Mouse (Mus musculus): ENCODE data around the gene Rpl12. TPM values are rescaled to one million over a fixed set of nuclear protein-coding genes. Genes with fewer than 3 reads are reported as not detected.

Rpl12 gene
- polyA plus RNA-seq (2017; shearing (Covaris generic)): 37.4 TPM

DNA sequence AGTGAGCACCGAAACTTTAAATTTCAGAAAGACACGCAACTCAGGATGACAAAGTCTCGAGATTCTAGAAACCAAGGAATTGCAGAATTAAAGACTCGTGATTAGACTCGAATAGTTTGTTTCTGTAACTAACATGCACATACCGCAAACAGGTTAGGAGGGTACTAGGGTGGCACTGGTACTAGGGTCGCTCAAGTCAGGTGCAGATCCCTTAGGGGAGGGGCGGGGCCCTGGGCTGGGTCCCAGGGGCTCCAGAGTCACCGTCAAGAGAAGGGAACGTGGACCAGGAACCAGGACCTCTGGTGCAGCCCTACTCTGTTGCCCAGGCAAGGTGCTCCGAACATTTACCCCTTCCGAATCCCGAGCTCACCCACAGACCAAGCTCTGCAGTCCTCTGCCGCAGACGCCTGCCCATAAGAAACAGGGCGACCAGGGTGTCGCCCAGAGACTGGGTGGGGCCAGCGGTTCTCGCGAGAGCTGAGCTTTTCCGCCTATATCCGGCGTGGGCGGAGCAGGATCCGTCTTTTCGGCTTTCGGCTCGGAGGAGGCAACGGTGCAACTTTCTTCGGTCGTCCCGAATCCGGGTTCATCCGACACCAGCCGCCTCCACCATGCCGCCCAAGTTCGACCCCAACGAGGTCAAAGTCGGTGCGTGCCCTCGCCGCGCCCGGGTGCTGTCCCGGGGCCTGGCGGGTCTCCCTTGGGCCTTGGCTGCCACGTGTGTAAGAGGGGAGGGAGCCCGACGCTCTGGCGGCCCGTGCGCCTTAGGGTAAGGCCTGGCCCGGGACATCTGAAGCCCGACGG is at the start of gene Rpl12, which contains the start of gene Lrsam1:
Rpl12 (plus strand) TSS at position 368 of the 804 bp plus-strand sequence.
Lrsam1 (minus strand) TSS at position 423 of the 804 bp plus-strand sequence.

DNA sequence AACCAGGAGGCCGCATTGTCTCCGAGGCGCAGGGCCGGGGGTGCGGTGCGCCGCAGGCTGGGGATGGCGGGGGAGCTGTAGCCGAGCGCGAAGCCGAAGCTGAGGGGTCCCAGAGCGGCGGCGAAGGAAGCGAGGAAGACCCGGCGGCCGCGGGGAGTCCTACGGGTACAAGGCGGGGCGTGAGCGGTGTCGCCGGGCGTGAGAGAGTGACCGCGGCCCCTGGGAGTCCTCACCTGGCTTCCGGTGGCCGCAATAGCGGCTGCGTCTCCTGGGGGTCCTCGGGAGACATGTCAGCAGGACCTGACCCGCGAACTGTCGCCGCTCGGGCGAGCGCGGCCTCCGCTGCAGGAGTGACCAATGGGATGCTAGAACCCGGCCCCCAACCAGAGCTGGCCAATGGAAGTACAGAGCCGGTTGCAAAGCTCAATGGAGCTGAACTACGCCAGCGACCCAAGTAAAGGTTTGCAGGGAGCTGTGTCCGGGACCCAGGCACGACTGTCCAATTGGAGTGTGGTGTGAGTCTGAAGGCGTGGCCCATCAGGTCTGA is 20.4 kb downstream of the Rpl12 start, which contains the start of gene Slc2a8:
Slc2a8 (minus strand) TSS at position 359 of the 547 bp plus-strand sequence.

Other genes starting within 250 kb of the Rpl12 start
- gene Cdk9, start 248.5 kb upstream of the Rpl12 start, polyA plus RNA-seq (2017; shearing (Covaris generic)): 45.1 TPM
- gene Sh2d3c, start 240.5 kb upstream of the Rpl12 start, polyA plus RNA-seq (2017; shearing (Covaris generic)): 135 TPM
- 1.0 TPM for gene 6330409D20Rik, start 220.5 kb upstream of the Rpl12 start, polyA plus RNA-seq (2017; shearing (Covaris generic))
- gene Tor2a, start 204.3 kb upstream of the Rpl12 start, polyA plus RNA-seq (2017; shearing (Covaris generic)): 85.3 TPM
- gene Ttc16, start 185.9 kb upstream of the Rpl12 start, polyA plus RNA-seq (2017; shearing (Covaris generic)): 1.7 TPM
- gene Ptrh1, start 185.8 kb upstream of the Rpl12 start, polyA plus RNA-seq (2017; shearing (Covaris generic)): 6.9 TPM
- gene Cfap157, start 177.1 kb upstream of the Rpl12 start, polyA plus RNA-seq (2017; shearing (Covaris generic)): not detected
- gene Stxbp1, start 114.3 kb upstream of the Rpl12 start, polyA plus RNA-seq (2017; shearing (Covaris generic)): 6.1 TPM
- gene Fam129b, start 85.4 kb upstream of the Rpl12 start, polyA plus RNA-seq (2017; shearing (Covaris generic)): 1.3 TPM
- 9.8 TPM for gene Lrsam1, start 55 bp downstream of the Rpl12 start, polyA plus RNA-seq (2017; shearing (Covaris generic))
- gene Slc2a8, start 20.5 kb downstream of the Rpl12 start, polyA plus RNA-seq (2017; shearing (Covaris generic)): 10.6 TPM
- 0.43 TPM for gene Garnl3, start 170.1 kb downstream of the Rpl12 start, polyA plus RNA-seq (2017; shearing (Covaris generic))

Data from inflammation-experienced regulatory T-cells, adult 16 weeks (primary cell).